Mouse (Mus musculus) embryo, embryonic 11.5 days (tissue): ENCODE data around the gene Gosr2.

Experiments used
- DNase-seq: peaks from one replicate; pipeline ENCODE4 v3.0.0-alpha.2; 2012; ENCODE audit warnings: low read depth, low spot score

Gosr2 gene

GRCm38 (mm10) chr11:103647921-103648620 lies 49.6 kb downstream of the Gosr2 start:
- DNase-seq = no peak

- DNase-seq = no peak
Observed at GRCm38 (mm10) chr11:103646301-103646700, 51.4 kb downstream of the Gosr2 start.

- no peak for DNase-seq
Observed at GRCm38 (mm10) chr11:103645731-103646130, 52.0 kb downstream of the Gosr2 start.

- DNase-seq = no peak
Observed at GRCm38 (mm10) chr11:103643211-103643610, 54.5 kb downstream of the Gosr2 start.

- DNase-seq = peak; percentile 56
Observed at GRCm38 (mm10) chr11:103639407-103639946, 58.2 kb downstream of the Gosr2 start.

- DNase-seq = no peak
Observed at GRCm38 (mm10) chr11:103638790-103639189, 58.9 kb downstream of the Gosr2 start, which contains the start of gene Lyzl6. Lyzl6 (minus strand) TSS chr11:103638890.

- DNase-seq = no peak
Observed at GRCm38 (mm10) chr11:103636261-103636660, 61.4 kb downstream of the Gosr2 start.

- DNase-seq = no peak
Observed at GRCm38 (mm10) chr11:103635481-103635880, 62.2 kb downstream of the Gosr2 start.

GRCm38 (mm10) chr11:103634806-103635205 lies 62.9 kb downstream of the Gosr2 start:
- DNase-seq = no peak

GRCm38 (mm10) chr11:103627453-103627852 lies 70.2 kb downstream of the Gosr2 start:
- DNase-seq = no peak
